Mouse (Mus musculus) forebrain, embryonic 14.5 days (tissue): ENCODE measurements at regions not wholly inside any gene's neighbourhood (a gene's known extent, or its start where the extent isn't known, plus 50 kb on each side); places are given as distances from the start of the nearest gene placed in this dataset.
A peak's percentile ranks its signal among the peaks of the same experiment; 100 is the strongest.
"Not testable (repeated sequence)": the region's sequence is repeated elsewhere in the genome, so short reads cannot be mapped to it uniquely, and the experiment has no call there.

Source experiments
- ATAC-seq: fragments of 200-750 bp; cut with Nextera tagmentation; 2 replicates; pipeline ENCODE4 v1.8.0; 2017; ENCODE audit warnings: mild to moderate bottlenecking, moderate library complexity
- DNase-seq: peaks from one replicate; pipeline ENCODE4 v3.0.0-alpha.2; 2015; ENCODE audit warnings: low spot score
- H3K27ac ChIP-seq: fragments of 300-500 bp; sonication (generic); 2 replicates; pipeline ENCODE4 v1.5.1; 2014; ENCODE audit warnings: low read depth, mild to moderate bottlenecking, control low read depth, low read length, moderate library complexity
- H3K27me3 ChIP-seq: fragments of 300-500 bp; sonication (generic); replicated peaks from 2 replicates; pipeline ENCODE4 v1.6.1; 2014; ENCODE audit warnings: low read length, control low read depth, mixed read lengths; ENCODE audit not compliant: control insufficient read depth, insufficient read depth
- H3K36me3 ChIP-seq: fragments of 300-500 bp; sonication (generic); 2 replicates; pipeline ENCODE4 v1.6.1; 2014; ENCODE audit warnings: low read length, control low read depth; ENCODE audit not compliant: control insufficient read depth, insufficient read depth
- H3K4me1 ChIP-seq: fragments of 300-500 bp; sonication (generic); 2 replicates; pipeline ENCODE4 v1.6.1; 2014; ENCODE audit warnings: antibody characterized with exemption, low read length, control low read depth; ENCODE audit not compliant: control insufficient read depth, insufficient read depth
- H3K4me2 ChIP-seq: fragments of 300-500 bp; sonication (generic); 2 replicates; pipeline ENCODE4 v1.6.1; 2014; ENCODE audit warnings: mild to moderate bottlenecking, control low read depth, low read length
- H3K4me3 ChIP-seq: fragments of 300-500 bp; sonication (generic); 2 replicates; pipeline ENCODE4 v1.5.1; 2014; ENCODE audit warnings: low read depth, low read length, control low read depth
- H3K9ac ChIP-seq: fragments of 300-500 bp; sonication (generic); 2 replicates; pipeline ENCODE4 v1.6.1; 2014; ENCODE audit warnings: mild to moderate bottlenecking, low read length, control low read depth, moderate library complexity
- H3K9me3 ChIP-seq: fragments of 300-500 bp; sonication (generic); replicated peaks from 2 replicates; pipeline ENCODE4 v1.6.1; 2016; ENCODE audit warnings: low read length, control low read depth, mixed read lengths; ENCODE audit not compliant: control insufficient read depth
- whole genome bisulfite sequencing: fragments of 180-500 bp; shearing (Covaris S2); extraction: QIAGEN DNeasy Blood & Tissue Kit; methylation state at CpG from one replicate; pipeline ENCODE4 v1.1.7; 2014; 5-methylcytosine and 5-hydroxymethylcytosine counted together

- H3K27me3 ChIP-seq: no peaks in the 10 kb centered on the region
- ATAC-seq (no peak), DNase-seq (no peak)
- H3K4me3 ChIP-seq: no peak overlapping the region
- WGBS: 73% methylated on average over 10 of the region's 10 CpGs
- no peaks in the 10 kb centered on the region for H3K9me3 ChIP-seq
- H3K9ac ChIP-seq: no peak overlapping the region
- H3K27ac ChIP-seq: no peak overlapping the region
- H3K4me1 ChIP-seq: no peaks in the 10 kb centered on the region
- H3K36me3 ChIP-seq: no peaks in the 10 kb centered on the region
- H3K4me2 ChIP-seq: no peak overlapping the region
Measured at GRCm38 (mm10) chr14:120755389-120755788, 155.6 kb upstream of the Ipo5 start.

- Histone ChIP-seq H3K9ac (no peak overlapping the region), H3K4me1 (no peaks in the 10 kb centered on the region), H3K27ac (no peak overlapping the region), H3K4me2 (no peak overlapping the region), H3K27me3 (no peaks in the 10 kb centered on the region), H3K9me3 (no peaks in the 10 kb centered on the region), H3K4me3 (no peak overlapping the region), H3K36me3 (no peaks in the 10 kb centered on the region)
- DNase-seq (no peak), ATAC-seq (no peak)
- 91% methylated on average over 14 of the region's 14 CpGs for WGBS
Measured at GRCm38 (mm10) chr14:120758200-120758830, 152.7 kb upstream of the Ipo5 start.

- Histone ChIP-seq H3K4me1 (no peaks in the 10 kb centered on the region), H3K4me2 (no peak overlapping the region), H3K9ac (no peak overlapping the region), H3K36me3 (no peaks in the 10 kb centered on the region), H3K9me3 (no peaks in the 10 kb centered on the region), H3K27ac (no peak overlapping the region), H3K27me3 (no peaks in the 10 kb centered on the region), H3K4me3 (no peak overlapping the region)
- ATAC-seq (no peak), DNase-seq (no peak)
- WGBS: 78% methylated on average over 7 of the region's 7 CpGs
Measured at GRCm38 (mm10) chr14:120762168-120762567, 148.9 kb upstream of the Ipo5 start.

GRCm38 (mm10) chr14:120762733-120763132 lies 148.3 kb upstream of the Ipo5 start:
- Histone ChIP-seq H3K4me2 (no peak overlapping the region), H3K4me3 (no peak overlapping the region), H3K9me3 (no peaks in the 10 kb centered on the region), H3K9ac (no peak overlapping the region), H3K27me3 (no peaks in the 10 kb centered on the region), H3K27ac (no peak overlapping the region), H3K4me1 (no peaks in the 10 kb centered on the region), H3K36me3 (no peaks in the 10 kb centered on the region)
- 77% methylated on average over 11 of the region's 11 CpGs for WGBS
- ATAC-seq (no peak), DNase-seq (no peak)

- Histone ChIP-seq H3K4me1 (no peaks in the 10 kb centered on the region), H3K4me3 (no peak overlapping the region), H3K9ac (no peak overlapping the region), H3K4me2 (no peak overlapping the region), H3K36me3 (no peaks in the 10 kb centered on the region), H3K27ac (no peak overlapping the region), H3K9me3 (no peaks in the 10 kb centered on the region), H3K27me3 (no peaks in the 10 kb centered on the region)
- WGBS: 87% methylated on average over 5 of the region's 5 CpGs
- DNase-seq (no peak), ATAC-seq (no peak)
Measured at GRCm38 (mm10) chr14:120763796-120764195, 147.2 kb upstream of the Ipo5 start.

GRCm38 (mm10) chr14:120764386-120764785 lies 146.6 kb upstream of the Ipo5 start:
- H3K4me2 ChIP-seq: no peak overlapping the region
- H3K36me3 ChIP-seq: no peaks in the 10 kb centered on the region
- H3K4me3 ChIP-seq: no peak overlapping the region
- DNase-seq: peak; percentile 58
- H3K9ac ChIP-seq: no peak overlapping the region
- WGBS: 76% methylated on average over 3 of the region's 3 CpGs
- H3K4me1 ChIP-seq: no peaks in the 10 kb centered on the region
- H3K27ac ChIP-seq: no peak overlapping the region
- no peak for ATAC-seq
- no peaks in the 10 kb centered on the region for H3K9me3 ChIP-seq
- no peaks in the 10 kb centered on the region for H3K27me3 ChIP-seq

- H3K27me3 ChIP-seq: no peaks in the 10 kb centered on the region
- no peaks in the 10 kb centered on the region for H3K4me1 ChIP-seq
- H3K36me3 ChIP-seq: no peaks in the 10 kb centered on the region
- no peak overlapping the region for H3K4me3 ChIP-seq
- H3K9me3 ChIP-seq: no peaks in the 10 kb centered on the region
- DNase-seq (no peak), ATAC-seq (no peak)
- 89% methylated on average over 5 of the region's 5 CpGs for WGBS
- no peak overlapping the region for H3K27ac ChIP-seq
- H3K4me2 ChIP-seq: no peak overlapping the region
- H3K9ac ChIP-seq: no peak overlapping the region
Measured at GRCm38 (mm10) chr14:120766451-120766850, 144.6 kb upstream of the Ipo5 start.

- H3K9ac ChIP-seq: no peak overlapping the region
- no peaks in the 10 kb centered on the region for H3K9me3 ChIP-seq
- no peaks in the 10 kb centered on the region for H3K4me1 ChIP-seq
- H3K4me3 ChIP-seq: no peak overlapping the region
- no peak overlapping the region for H3K4me2 ChIP-seq
- no peak for ATAC-seq
- DNase-seq: peak; percentile 24
- no peaks in the 10 kb centered on the region for H3K27me3 ChIP-seq
- no peak overlapping the region for H3K27ac ChIP-seq
- no peaks in the 10 kb centered on the region for H3K36me3 ChIP-seq
- 34% methylated on average over 3 of the region's 3 CpGs for WGBS
Measured at GRCm38 (mm10) chr14:120770579-120770978, 140.4 kb upstream of the Ipo5 start.

GRCm38 (mm10) chr14:120773001-120773400 lies 138.0 kb upstream of the Ipo5 start:
- H3K9me3 ChIP-seq, ATAC-seq, H3K36me3 ChIP-seq, H3K4me3 ChIP-seq, H3K27me3 ChIP-seq, DNase-seq, H3K9ac ChIP-seq, H3K4me1 ChIP-seq, H3K27ac ChIP-seq, H3K4me2 ChIP-seq: not testable (repeated sequence)
- WGBS: 76% methylated on average over 3 of the region's 4 CpGs
